Mouse (Mus musculus) ES-Bruce4 (cell line): ENCODE measurements around the gene Mex3a.

Source experiments
- CTCF ChIP-seq: IDR thresholded peaks from one replicate; pipeline ENCODE4 v1.8.1; 2011; ENCODE audit warnings: low read depth, low read length
- EP300 ChIP-seq: IDR thresholded peaks from 2 replicates; pipeline ENCODE4 v1.6.1; 2011; ENCODE audit warnings: low read depth, low read length; ENCODE audit not compliant: insufficient read depth
- POLR2A ChIP-seq: IDR thresholded peaks from one replicate; pipeline ENCODE4 v1.8.1; 2011; ENCODE audit warnings: low read length; ENCODE audit not compliant: insufficient read depth

DNA sequence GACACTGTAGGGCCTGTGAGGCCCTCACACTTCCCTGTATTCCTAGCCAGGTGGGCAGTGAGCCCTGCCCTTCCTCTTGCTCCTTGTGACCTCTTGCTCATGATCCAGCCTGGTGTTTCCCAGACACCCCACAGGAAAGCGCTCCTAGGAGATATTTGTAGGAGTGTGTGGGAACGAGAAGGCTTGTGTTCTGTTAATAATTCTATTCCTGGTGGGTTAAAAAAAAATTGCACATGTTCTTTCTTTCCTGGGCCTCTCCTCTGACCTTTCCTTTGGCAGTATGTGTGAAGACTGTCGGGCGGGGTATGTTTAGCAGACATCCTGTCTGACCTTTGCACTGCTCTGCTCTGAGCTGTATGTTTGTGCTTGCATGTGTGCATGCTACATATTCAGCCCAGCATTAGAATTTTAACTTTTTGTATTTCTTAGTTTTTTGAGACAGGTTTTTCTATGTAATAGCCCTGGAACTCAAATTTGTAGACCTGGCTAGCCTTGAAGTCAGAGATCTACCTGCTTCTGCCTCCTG lies 34.4 kb downstream of the Mex3a start:
- TF ChIP-seq CTCF, result no peak
- TF ChIP-seq POLR2A, result no peak
- TF ChIP-seq EP300, result no peak
